Mouse (Mus musculus): ENCODE measurements around the gene Ndufs2. TPM values are rescaled to one million over a fixed set of nuclear protein-coding genes. Genes with fewer than 3 reads are reported as not detected.
A peak's percentile ranks its signal among the peaks of the same experiment; 100 is the strongest.

The Ndufs2 gene
- total and polyA plus RNA-seq, 2 experiments: 174 to 272 TPM

DNA sequence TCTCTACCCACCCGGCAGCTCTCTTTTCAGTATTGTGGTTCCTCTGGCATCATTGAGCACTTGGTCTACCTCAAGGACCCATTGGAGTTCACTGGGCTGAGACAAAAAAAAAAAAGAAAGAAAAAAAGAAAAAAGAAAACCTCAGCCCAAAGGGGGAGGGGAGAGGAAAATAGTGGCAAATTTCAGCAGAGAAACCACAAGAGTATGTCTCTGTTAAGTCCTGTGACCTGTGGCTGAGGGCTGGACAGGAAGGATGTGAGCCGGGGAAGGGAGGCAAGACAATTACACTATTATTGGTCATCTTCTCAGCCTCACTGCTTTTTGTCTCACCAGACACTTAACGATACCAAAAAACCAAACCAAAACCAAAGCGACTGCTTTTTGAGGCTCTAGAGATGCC, 19.3 kb downstream of the Ndufs2 start:
- DNase-seq (ENCODE audit: extremely low read depth, low read depth, low spot score): no peak
- 68% methylated on average over 4 of the region's 4 CpGs for WGBS
- Histone ChIP-seq H3K79me2 (ENCODE audit: control insufficient read depth, insufficient read depth, low read length) (no peaks in the 10 kb centered on the region), H3K36me3 (ENCODE audit: control insufficient read depth, insufficient read depth, low read length) (peaks cover 18% of the 10 kb centered on the region), H3K4me3 (ENCODE audit: insufficient read depth, low read depth, low read length) (no peak overlapping the region), H3K4me1 (ENCODE audit: control insufficient read depth, insufficient read depth, low read length) (peaks cover 24% of the 10 kb centered on the region), H3K27me3 (ENCODE audit: control insufficient read depth, insufficient read depth, low read length) (no peaks in the 10 kb centered on the region), H3K27ac (replicated peaks; ENCODE audit: insufficient read depth, low read depth, low read length) (peak overlapping the region; percentile 98), H3K9ac (ENCODE audit: low read depth, low read length) (no peak overlapping the region)
- TF ChIP-seq POLR2A (IDR thresholded peaks at IDR 0.05; ENCODE audit: extremely low read depth, insufficient read depth, low read length): no peak
- TF ChIP-seq CTCF (IDR thresholded peaks at IDR 0.05; ENCODE audit: low read depth, low read length): no peak

DNA sequence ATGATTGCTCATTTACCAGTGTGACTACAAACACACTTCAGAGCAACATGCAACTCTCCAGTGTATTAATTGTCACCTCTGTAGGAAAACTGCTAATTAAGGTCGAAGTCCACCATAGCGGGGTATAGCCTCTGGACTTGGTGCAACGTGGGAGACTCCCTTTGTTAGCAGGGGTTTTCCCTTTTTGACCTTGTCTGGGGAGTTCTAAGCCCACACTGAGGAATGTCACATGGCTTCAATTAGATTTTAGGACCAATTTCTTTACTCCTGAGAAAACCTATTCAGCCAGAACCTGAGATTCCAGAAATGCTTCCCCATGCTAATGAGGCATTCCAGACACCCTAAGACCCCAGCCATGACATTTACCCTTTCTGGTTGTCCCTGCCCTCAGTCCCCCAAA, 21.0 kb downstream of the Ndufs2 start:
- Histone ChIP-seq H3K79me2 (ENCODE audit: control insufficient read depth, insufficient read depth, low read length) (no peaks in the 10 kb centered on the region), H3K36me3 (ENCODE audit: control insufficient read depth, insufficient read depth, low read length) (peaks cover 9% of the 10 kb centered on the region; the same call in 1 of the 2 replicates), H3K4me3 (ENCODE audit: insufficient read depth, low read depth, low read length) (no peak overlapping the region), H3K27me3 (ENCODE audit: control insufficient read depth, insufficient read depth, low read length) (no peaks in the 10 kb centered on the region), H3K9ac (ENCODE audit: low read depth, low read length) (no peak overlapping the region), H3K4me1 (ENCODE audit: control insufficient read depth, insufficient read depth, low read length) (peaks cover 24% of the 10 kb centered on the region), H3K27ac (replicated peaks; ENCODE audit: insufficient read depth, low read depth, low read length) (peak overlapping the region; percentile 47)
- 52% methylated on average over 3 of the region's 3 CpGs for WGBS
- DNase-seq (ENCODE audit: extremely low read depth, low read depth, low spot score): no peak
- no peak for TF ChIP-seq POLR2A (IDR thresholded peaks at IDR 0.05; ENCODE audit: extremely low read depth, insufficient read depth, low read length)
- no peak for TF ChIP-seq CTCF (IDR thresholded peaks at IDR 0.05; ENCODE audit: low read depth, low read length)

DNA sequence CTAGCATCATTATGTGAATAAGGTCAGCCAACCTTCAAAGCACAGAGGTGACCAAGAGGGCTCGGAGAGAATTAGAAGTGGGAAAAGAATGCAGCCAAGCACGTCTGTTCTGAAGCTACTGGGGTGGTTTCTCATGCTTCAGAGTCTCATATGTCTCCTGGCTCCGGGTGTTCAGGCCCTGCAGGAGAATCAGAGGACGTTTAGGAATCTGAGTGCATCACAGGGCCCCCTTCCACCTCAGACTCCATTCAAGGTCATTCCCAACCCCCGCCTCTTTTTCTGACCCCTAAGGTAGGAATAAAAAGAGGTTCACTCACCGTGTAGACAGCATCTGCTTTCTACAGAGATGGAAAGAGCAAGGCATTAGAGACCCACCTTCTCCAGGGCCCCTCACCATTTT, 21.4 kb downstream of the Ndufs2 start:
- no peak for TF ChIP-seq CTCF (IDR thresholded peaks at IDR 0.05; ENCODE audit: low read depth, low read length)
- TF ChIP-seq POLR2A (IDR thresholded peaks at IDR 0.05; ENCODE audit: extremely low read depth, insufficient read depth, low read length): no peak
- no peak overlapping the region for H3K4me3 ChIP-seq (ENCODE audit: insufficient read depth, low read depth, low read length)
- no peak overlapping the region for H3K9ac ChIP-seq (ENCODE audit: low read depth, low read length)
- 57% methylated on average over 6 of the region's 6 CpGs for WGBS
- no peaks in the 10 kb centered on the region for H3K27me3 ChIP-seq (ENCODE audit: control insufficient read depth, insufficient read depth, low read length)
- peaks cover 24% of the 10 kb centered on the region for H3K4me1 ChIP-seq (ENCODE audit: control insufficient read depth, insufficient read depth, low read length)
- DNase-seq (ENCODE audit: extremely low read depth, low read depth, low spot score): no peak
- peaks cover 6% of the 10 kb centered on the region; the same call in 1 of the 2 replicates for H3K36me3 ChIP-seq (ENCODE audit: control insufficient read depth, insufficient read depth, low read length)
- H3K79me2 ChIP-seq (ENCODE audit: control insufficient read depth, insufficient read depth, low read length): no peaks in the 10 kb centered on the region
- peak overlapping the region; percentile 47 for H3K27ac ChIP-seq (replicated peaks; ENCODE audit: insufficient read depth, low read depth, low read length)

DNA sequence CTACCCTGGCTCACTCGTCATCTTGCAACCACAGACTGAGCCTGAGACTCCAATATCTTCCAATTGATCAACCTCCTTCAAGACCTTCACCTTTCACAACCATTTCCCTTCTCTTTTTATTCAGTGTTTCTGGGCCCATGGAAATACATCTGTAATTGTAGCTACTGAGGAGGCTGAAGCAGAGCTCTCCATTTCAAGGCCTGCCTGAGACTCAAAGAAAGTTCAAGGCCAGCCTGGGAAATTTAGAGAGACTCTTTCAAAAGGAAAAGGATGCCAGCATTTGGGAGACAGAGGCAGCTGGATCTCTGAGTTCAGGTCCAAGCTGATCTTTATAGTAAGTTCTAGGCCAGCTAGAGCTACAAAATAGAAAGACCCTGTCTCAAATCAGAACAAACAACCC, 23.3 kb downstream of the Ndufs2 start:
- 36% methylated on average over 1 of the region's 1 CpGs for WGBS
- no peak for TF ChIP-seq CTCF (IDR thresholded peaks at IDR 0.05; ENCODE audit: low read depth, low read length)
- TF ChIP-seq POLR2A (IDR thresholded peaks at IDR 0.05; ENCODE audit: extremely low read depth, insufficient read depth, low read length): no peak
- H3K4me3 ChIP-seq (ENCODE audit: insufficient read depth, low read depth, low read length): no peak overlapping the region
- peak overlapping the region; percentile 39 for H3K27ac ChIP-seq (replicated peaks; ENCODE audit: insufficient read depth, low read depth, low read length)
- H3K27me3 ChIP-seq (ENCODE audit: control insufficient read depth, insufficient read depth, low read length): no peaks in the 10 kb centered on the region
- no peaks in the 10 kb centered on the region for H3K79me2 ChIP-seq (ENCODE audit: control insufficient read depth, insufficient read depth, low read length)
- peaks cover 6% of the 10 kb centered on the region; the same call in 1 of the 2 replicates for H3K36me3 ChIP-seq (ENCODE audit: control insufficient read depth, insufficient read depth, low read length)
- no peak for DNase-seq (ENCODE audit: extremely low read depth, low read depth, low spot score)
- no peak overlapping the region for H3K9ac ChIP-seq (ENCODE audit: low read depth, low read length)
- H3K4me1 ChIP-seq (ENCODE audit: control insufficient read depth, insufficient read depth, low read length): peaks cover 22% of the 10 kb centered on the region

DNA sequence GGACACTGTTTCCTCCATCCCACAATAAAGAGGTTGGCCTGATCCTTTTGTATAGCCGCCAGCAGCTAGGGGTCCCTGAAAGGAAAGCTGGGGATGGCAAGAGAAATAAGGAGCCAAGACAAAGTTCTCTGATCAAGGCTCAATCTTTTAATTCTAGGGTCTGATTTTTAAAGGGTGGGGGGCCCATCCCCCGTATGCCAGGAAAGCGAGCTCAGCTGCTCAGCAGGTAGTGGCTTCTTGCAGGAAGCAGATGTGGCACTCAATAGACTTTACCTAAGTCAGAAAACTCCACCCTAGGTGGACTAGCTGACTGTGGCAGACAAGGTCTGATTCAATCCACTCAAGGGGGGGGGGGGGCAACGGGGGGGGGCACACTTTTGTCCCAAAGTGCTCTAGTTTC, 24.4 kb downstream of the Ndufs2 start:
- H3K27me3 ChIP-seq (ENCODE audit: control insufficient read depth, insufficient read depth, low read length): no peaks in the 10 kb centered on the region
- peak overlapping the region; percentile 98 for H3K4me3 ChIP-seq (ENCODE audit: insufficient read depth, low read depth, low read length)
- peaks cover 6% of the 10 kb centered on the region; the same call in 1 of the 2 replicates for H3K36me3 ChIP-seq (ENCODE audit: control insufficient read depth, insufficient read depth, low read length)
- no peaks in the 10 kb centered on the region for H3K79me2 ChIP-seq (ENCODE audit: control insufficient read depth, insufficient read depth, low read length)
- peak overlapping the region; percentile 95 for H3K27ac ChIP-seq (replicated peaks; ENCODE audit: insufficient read depth, low read depth, low read length)
- TF ChIP-seq CTCF (IDR thresholded peaks at IDR 0.05; ENCODE audit: low read depth, low read length) (no peak), POLR2A (IDR thresholded peaks at IDR 0.05; ENCODE audit: extremely low read depth, insufficient read depth, low read length) (0 out of 2 replicates have a peak, but pooled peaks have one; percentile 57)
- DNase-seq (ENCODE audit: extremely low read depth, low read depth, low spot score): peak; percentile 74
- H3K4me1 ChIP-seq (ENCODE audit: control insufficient read depth, insufficient read depth, low read length): peaks cover 15% of the 10 kb centered on the region
- WGBS: 18% methylated on average over 4 of the region's 4 CpGs
- peak overlapping the region; percentile 64 for H3K9ac ChIP-seq (ENCODE audit: low read depth, low read length)

DNA sequence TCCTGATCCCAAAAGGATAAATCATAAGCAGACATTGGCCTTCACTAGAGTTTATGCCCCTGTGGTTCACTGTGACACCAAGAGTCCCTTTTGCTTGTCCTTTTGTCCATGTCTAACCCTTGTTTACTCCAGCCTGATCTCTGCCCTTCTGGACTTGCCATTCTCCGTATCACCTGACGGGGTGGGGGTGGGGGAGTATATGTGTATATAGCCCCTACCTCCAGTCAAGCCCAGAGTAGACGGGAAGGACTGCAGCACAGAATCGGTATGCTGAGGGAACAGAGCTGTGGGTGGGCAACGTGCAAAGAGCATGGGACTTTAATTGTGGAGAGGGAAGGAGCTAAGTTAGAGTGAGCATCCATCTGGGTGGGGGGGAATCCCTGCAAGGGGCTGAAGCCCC, 26.3 kb downstream of the Ndufs2 start, which contains the start of gene Apoa2:
Apoa2 (plus strand) TSS at position 198 of the 400 bp plus-strand sequence.
- Histone ChIP-seq H3K27me3 (ENCODE audit: control insufficient read depth, insufficient read depth, low read length) (no peaks in the 10 kb centered on the region), H3K79me2 (ENCODE audit: control insufficient read depth, insufficient read depth, low read length) (no peaks in the 10 kb centered on the region), H3K9ac (ENCODE audit: low read depth, low read length) (peak within 1 kb of the TSS; percentile 84), H3K36me3 (ENCODE audit: control insufficient read depth, insufficient read depth, low read length) (peaks cover 6% of the 10 kb centered on the region; the same call in 1 of the 2 replicates), H3K4me3 (ENCODE audit: insufficient read depth, low read depth, low read length) (peak within 1 kb of the TSS; percentile 98), H3K27ac (replicated peaks; ENCODE audit: insufficient read depth, low read depth, low read length) (peak within 1 kb of the TSS; percentile 95), H3K4me1 (ENCODE audit: control insufficient read depth, insufficient read depth, low read length) (peaks cover 14% of the 10 kb centered on the region)
- 12% methylated on average over 5 of the region's 5 CpGs for WGBS
- peak; percentile 98 for DNase-seq (ENCODE audit: extremely low read depth, low read depth, low spot score)
- TF ChIP-seq POLR2A (IDR thresholded peaks at IDR 0.05; ENCODE audit: extremely low read depth, insufficient read depth, low read length) (peak; percentile 97), CTCF (IDR thresholded peaks at IDR 0.05; ENCODE audit: low read depth, low read length) (no peak)

All from liver, adult 2 months (tissue).